Comparison of ENCODE assay signal across 9 mouse cellular contexts in the genomic region with DNA sequence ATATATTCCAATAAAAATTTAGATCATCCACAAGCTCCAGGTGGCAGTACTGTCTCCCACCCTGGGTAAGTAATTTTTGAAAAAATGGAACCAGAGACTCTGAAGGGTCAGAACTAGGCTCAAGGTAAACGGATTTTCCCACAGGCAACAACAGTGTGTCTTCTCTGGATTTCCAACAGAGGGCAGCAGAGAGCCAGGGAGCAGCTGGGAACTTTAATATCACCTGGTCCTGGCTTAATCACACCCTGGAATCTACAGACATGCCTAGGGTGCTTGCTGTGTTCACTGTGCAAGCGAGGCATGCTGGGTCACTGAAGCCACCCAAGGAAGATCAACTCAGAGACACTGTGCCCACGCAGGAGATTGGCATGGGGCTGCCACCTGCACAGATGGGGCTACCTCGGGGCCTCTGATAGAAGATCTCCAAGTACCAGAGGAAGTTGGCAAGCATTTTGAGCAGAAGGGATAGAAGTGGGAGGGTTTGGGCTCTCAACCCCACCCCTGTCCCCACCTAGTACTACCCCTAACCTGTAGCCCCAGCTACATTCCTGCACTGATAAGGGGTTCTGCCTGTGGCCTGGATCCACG. TPM values are rescaled to one million over a fixed set of nuclear protein-coding genes. Genes with fewer than 3 reads are reported as not detected.
DNase-seq lines count a peak whose midpoint lies in the region; ATAC-seq and TF ChIP-seq lines count a peak whose summit lies in the region.
"Had no signal": no experiment of that assay in that cellular context is flagged by ENCODE, and none has a peak within 500 bp of the region (broad histone marks: within the 10 kb centered on the region; RNA-seq: fewer than 3 reads in every experiment).

No protein-coding gene starts in this region.

- H3K36me3 ChIP-seq in G1E (replicated peaks): peaks cover 20% of the 10 kb centered on the region

- H3K4me1 ChIP-seq in G1E (ENCODE audit: insufficient read depth, low read depth, low read length): peaks cover 40% of the 10 kb centered on the region

- H3K27ac ChIP-seq in left cerebral cortex, adult 2 months: no peak overlapping the region

- peak; percentile 95 for TF ChIP-seq CTCF in left cerebral cortex, adult 2 months (IDR thresholded peaks at IDR 0.05)
- TF ChIP-seq CTCF in G1E (IDR thresholded peaks at IDR 0.05; ENCODE audit: low read depth, low read length): peak; percentile 84

- ATAC-seq in G1E (ENCODE audit: extremely low read depth, insufficient number of reproducible peaks, low FRiP score, poor library complexity, severe bottlenecking): no peak
- 0 out of 2 replicates have a peak, but pooled peaks have one; percentile 36 for ATAC-seq in erythroid progenitor cell, adult 5-6 weeks (replicated peaks; ENCODE audit: low FRiP score, poor library complexity, severe bottlenecking)

- H3K27me3 ChIP-seq in G1E (ENCODE audit: insufficient read depth, low read length): peaks cover 5% of the 10 kb centered on the region; the same call in 1 of the 2 replicates

- no peak overlapping the region for H3K4me3 ChIP-seq in left cerebral cortex, adult 2 months
- H3K4me3 ChIP-seq in G1E (ENCODE audit: low read depth, low read length): no peak overlapping the region

- intact Hi-C loops in left cerebral cortex, adult 2 months (cut with DNase I): loop anchor here (5.0 kb wide), 1 partner anchor 96 kb away; no protein-coding TSS in a partner anchor

- no peaks in the 10 kb centered on the region for H3K9me3 ChIP-seq in G1E (replicated peaks)

- no peak for DNase-seq in left cerebral cortex, adult 2 months (ENCODE audit: extremely low spot score in 1 of 2, low spot score in 2 of 2)
- DNase-seq in left cerebral cortex, adult 9 months (ENCODE audit: low spot score in 2 of 2): no peak
- peak; percentile 21 for DNase-seq in G1E (ENCODE audit: low spot score)
- DNase-seq in adrenal gland, postnatal 36 days: peak; percentile 57 to 78
- peak; percentile 74 for DNase-seq in lung, postnatal 10 days
- no peak for DNase-seq in left cerebral cortex, adult 8-10 months (ENCODE audit: low spot score in 2 of 2)

RNA-seq across cellular contexts. Expression of a gene that starts 4.6 kb away (rescaled TPM):
- total RNA-seq in left cerebral cortex, adult 2 months (2021): 1 to 10 TPM; 6.7 to 7.9 TPM
- total RNA-seq in G1E (2014; fragmentation: Nextera tagmentation) (4.6 and 5.2 TPM in 2 replicates), G1E (2017) (4.2 and 5.2 TPM in 2 replicates)
- 5.7 and 6.0 TPM in 2 replicates for polyA plus RNA-seq in G1E (2012)
- 10 to 100 TPM in 1 of 2 experiments, 1 to 10 TPM in 1; 8.7 to 12.1 TPM for total RNA-seq in adrenal gland, postnatal 36 days (2021)
- 2.9 TPM in 2 replicates for total RNA-seq in erythroid progenitor cell, adult 5-6 weeks (2015; ENCODE audit: low replicate concordance)
- total RNA-seq in erythroid progenitor cell, adult 5-6 weeks (2017; ENCODE audit: low replicate concordance): 0.13 and 0.15 TPM in 2 replicates
- total RNA-seq in left cerebral cortex, adult 8-10 months (2022): 1 to 10 TPM; 6.5 to 7.7 (median 7.1) TPM

RNA-seq across cellular contexts. Expression of a gene that starts 4.6 kb away (rescaled TPM):
- 10 to 100 TPM; 16.6 to 18.4 TPM for total RNA-seq in left cerebral cortex, adult 2 months (2021)
- 87.2 and 92.8 TPM in 2 replicates for total RNA-seq in G1E (2014; fragmentation: Nextera tagmentation)
- 141 and 200 TPM in 2 replicates for total RNA-seq in G1E (2017)
- polyA plus RNA-seq in G1E (2012): 537 and 654 TPM in 2 replicates
- 10 to 100 TPM; 73.1 to 91.1 TPM for total RNA-seq in adrenal gland, postnatal 36 days (2021)
- total RNA-seq in erythroid progenitor cell, adult 5-6 weeks (2015; ENCODE audit: low replicate concordance): 12.6 and 31.9 TPM in 2 replicates
- total RNA-seq in erythroid progenitor cell, adult 5-6 weeks (2017; ENCODE audit: low replicate concordance): 3.5 and 5.8 TPM in 2 replicates
- 10 to 100 TPM; 19.0 to 25.5 (median 23.5) TPM for total RNA-seq in left cerebral cortex, adult 8-10 months (2022)

RNA-seq across cellular contexts. Expression of a gene that starts 14.1 kb away (rescaled TPM):
- total RNA-seq in left cerebral cortex, adult 2 months (2021): under 1 TPM; 0.44 to 0.84 TPM
- 0.53 and 0.92 TPM in 2 replicates for total RNA-seq in G1E (2014; fragmentation: Nextera tagmentation)
- 0.22 and 0.41 TPM in 2 replicates for total RNA-seq in G1E (2017)
- polyA plus RNA-seq in G1E (2012): 0.55 TPM in 2 replicates
- under 1 TPM in 1 of 2 experiments, not detected in 1; 0.17 TPM for total RNA-seq in adrenal gland, postnatal 36 days (2021)
- total RNA-seq in erythroid progenitor cell, adult 5-6 weeks (2015; ENCODE audit: low replicate concordance): not detected in 2 replicates
- total RNA-seq in erythroid progenitor cell, adult 5-6 weeks (2017; ENCODE audit: low replicate concordance): not detected in 2 replicates
- total RNA-seq in left cerebral cortex, adult 8-10 months (2022): 1 to 10 TPM in 2 of 4 experiments, under 1 TPM in 2; 0.83 to 1.7 (median 1.1) TPM
- total RNA-seq: hematopoietic stem cell, adult 5-6 weeks had no signal
- polyA plus RNA-seq: stomach, embryonic 14.5 days had no signal

RNA-seq across cellular contexts. Expression of a gene that starts 40.4 kb away (rescaled TPM):
- total RNA-seq in left cerebral cortex, adult 2 months (2021): under 1 TPM; 0.26 to 0.36 TPM
- total RNA-seq in G1E (2014; fragmentation: Nextera tagmentation) (not detected in 2 replicates), G1E (2017) (not detected in 2 replicates)
- polyA plus RNA-seq in G1E (2012): 0.02 TPM in 1 of 2 replicates, not detected in the other
- 10 to 100 TPM; 41.1 to 49.6 TPM for total RNA-seq in adrenal gland, postnatal 36 days (2021)
- not detected in 2 replicates for total RNA-seq in erythroid progenitor cell, adult 5-6 weeks (2015; ENCODE audit: low replicate concordance)
- not detected in 2 replicates for total RNA-seq in erythroid progenitor cell, adult 5-6 weeks (2017; ENCODE audit: low replicate concordance)
- 1 to 10 TPM in 1 of 4 experiments, under 1 TPM in 3; 0.59 to 1.1 (median 0.79) TPM for total RNA-seq in left cerebral cortex, adult 8-10 months (2022)

RNA-seq across cellular contexts. Expression of a gene that starts 45.0 kb away (rescaled TPM):
- total RNA-seq in left cerebral cortex, adult 2 months (2021): 10 to 100 TPM; 79.1 to 79.5 TPM
- 17.8 and 21.3 TPM in 2 replicates for total RNA-seq in G1E (2014; fragmentation: Nextera tagmentation)
- 2.7 and 4.3 TPM in 2 replicates for total RNA-seq in G1E (2017)
- 34.7 and 46.5 TPM in 2 replicates for polyA plus RNA-seq in G1E (2012)
- 10 to 100 TPM; 46.5 to 50.3 TPM for total RNA-seq in adrenal gland, postnatal 36 days (2021)
- total RNA-seq in erythroid progenitor cell, adult 5-6 weeks (2015; ENCODE audit: low replicate concordance): 4.3 and 8.8 TPM in 2 replicates
- 1.1 and 1.2 TPM in 2 replicates for total RNA-seq in erythroid progenitor cell, adult 5-6 weeks (2017; ENCODE audit: low replicate concordance)
- total RNA-seq in left cerebral cortex, adult 8-10 months (2022): 10 to 100 TPM; 70.4 to 80.3 (median 76.2) TPM

Comparison
In these comparisons a context has a peak if more than half of its experiments do, and no peak if none do; other contexts are left out.
1. DNase-seq: peak in G1E (single experiment), adrenal gland, postnatal 36 days (2 of 2) and lung, postnatal 10 days (single experiment); none in left cerebral cortex, adult 2 months (0 of 2), left cerebral cortex, adult 9 months (0 of 2) and left cerebral cortex, adult 8-10 months (0 of 2).